Mouse (Mus musculus): ENCODE results near the gene Eif2b1. TPM values are rescaled to one million over a fixed set of nuclear protein-coding genes. Genes with fewer than 3 reads are reported as not detected.

The Eif2b1 gene
- polyA plus RNA-seq, 1 experiment from 2014 or later: 87.3 TPM

GRCm38 (mm10) chr5:124528791-124529190 lies 50.1 kb downstream of the Eif2b1 start:
- H3K27me3 ChIP-seq (ENCODE audit: control insufficient read depth, insufficient read depth, low read length): no peaks in the 10 kb centered on the region
- H3K9ac ChIP-seq (ENCODE audit: low read length): peak overlapping the region; percentile 44
- H3K9me3 ChIP-seq (ENCODE audit: control insufficient read depth, low read length): no peaks in the 10 kb centered on the region
- H3K4me3 ChIP-seq (ENCODE audit: low read depth, low read length): no peak overlapping the region
- no peak overlapping the region for H3K27ac ChIP-seq (ENCODE audit: low read depth, low read length)
- 56% methylated on average over 9 of the region's 9 CpGs for WGBS
- DNase-seq (ENCODE audit: low spot score, missing footprints): no peak
- ATAC-seq (ENCODE audit: low FRiP score): no peak
- no peaks in the 10 kb centered on the region for H3K36me3 ChIP-seq (ENCODE audit: control insufficient read depth, insufficient read depth, low read length)
- H3K4me2 ChIP-seq: peak overlapping the region; percentile 32
- H3K4me1 ChIP-seq (ENCODE audit: control insufficient read depth, insufficient read depth, low read length): peaks cover 26% of the 10 kb centered on the region

- H3K9me3 ChIP-seq (ENCODE audit: control insufficient read depth, low read length): no peaks in the 10 kb centered on the region
- no peaks in the 10 kb centered on the region for H3K27me3 ChIP-seq (ENCODE audit: control insufficient read depth, insufficient read depth, low read length)
- no peaks in the 10 kb centered on the region for H3K36me3 ChIP-seq (ENCODE audit: control insufficient read depth, insufficient read depth, low read length)
- WGBS: 77% methylated on average over 4 of the region's 4 CpGs
- no peak overlapping the region for H3K27ac ChIP-seq (ENCODE audit: low read depth, low read length)
- peaks cover 26% of the 10 kb centered on the region for H3K4me1 ChIP-seq (ENCODE audit: control insufficient read depth, insufficient read depth, low read length)
- H3K9ac ChIP-seq (ENCODE audit: low read length): no peak overlapping the region; the same call in none of the 2 replicates
- H3K4me3 ChIP-seq (ENCODE audit: low read depth, low read length): no peak overlapping the region
- no peak overlapping the region; the same call in 1 of the 2 replicates for H3K4me2 ChIP-seq
- ATAC-seq (ENCODE audit: low FRiP score) (no peak), DNase-seq (ENCODE audit: low spot score, missing footprints) (no peak)
Measured at GRCm38 (mm10) chr5:124528351-124528750, 50.6 kb downstream of the Eif2b1 start.

- DNase-seq (ENCODE audit: low spot score, missing footprints): no peak
- no peaks in the 10 kb centered on the region for H3K9me3 ChIP-seq (ENCODE audit: control insufficient read depth, low read length)
- no peak overlapping the region for H3K4me3 ChIP-seq (ENCODE audit: low read depth, low read length)
- H3K27ac ChIP-seq (ENCODE audit: low read depth, low read length): no peak overlapping the region
- no peak overlapping the region for H3K9ac ChIP-seq (ENCODE audit: low read length)
- peaks cover 17% of the 10 kb centered on the region for H3K4me1 ChIP-seq (ENCODE audit: control insufficient read depth, insufficient read depth, low read length)
- no peaks in the 10 kb centered on the region for H3K27me3 ChIP-seq (ENCODE audit: control insufficient read depth, insufficient read depth, low read length)
- WGBS: 91% methylated on average over 5 of the region's 5 CpGs
- H3K36me3 ChIP-seq (ENCODE audit: control insufficient read depth, insufficient read depth, low read length): no peaks in the 10 kb centered on the region
- ATAC-seq (ENCODE audit: low FRiP score): no peak
- no peak overlapping the region for H3K4me2 ChIP-seq
Measured at GRCm38 (mm10) chr5:124524943-124525342, 54.0 kb downstream of the Eif2b1 start.

GRCm38 (mm10) chr5:124523032-124523431 lies 55.9 kb downstream of the Eif2b1 start:
- no peak overlapping the region for H3K4me2 ChIP-seq
- no peak overlapping the region for H3K27ac ChIP-seq (ENCODE audit: low read depth, low read length)
- 95% methylated on average over 8 of the region's 8 CpGs for WGBS
- H3K4me3 ChIP-seq (ENCODE audit: low read depth, low read length): no peak overlapping the region
- H3K9me3 ChIP-seq (ENCODE audit: control insufficient read depth, low read length): no peaks in the 10 kb centered on the region
- no peaks in the 10 kb centered on the region for H3K36me3 ChIP-seq (ENCODE audit: control insufficient read depth, insufficient read depth, low read length)
- no peak overlapping the region for H3K9ac ChIP-seq (ENCODE audit: low read length)
- no peaks in the 10 kb centered on the region for H3K4me1 ChIP-seq (ENCODE audit: control insufficient read depth, insufficient read depth, low read length)
- ATAC-seq (ENCODE audit: low FRiP score): no peak
- H3K27me3 ChIP-seq (ENCODE audit: control insufficient read depth, insufficient read depth, low read length): no peaks in the 10 kb centered on the region
- no peak for DNase-seq (ENCODE audit: low spot score, missing footprints)

- Histone ChIP-seq H3K4me2 (no peak overlapping the region), H3K27ac (ENCODE audit: low read depth, low read length) (no peak overlapping the region), H3K36me3 (ENCODE audit: control insufficient read depth, insufficient read depth, low read length) (no peaks in the 10 kb centered on the region), H3K27me3 (ENCODE audit: control insufficient read depth, insufficient read depth, low read length) (no peaks in the 10 kb centered on the region), H3K4me3 (ENCODE audit: low read depth, low read length) (no peak overlapping the region), H3K9ac (ENCODE audit: low read length) (no peak overlapping the region), H3K4me1 (ENCODE audit: control insufficient read depth, insufficient read depth, low read length) (no peaks in the 10 kb centered on the region), H3K9me3 (ENCODE audit: control insufficient read depth, low read length) (no peaks in the 10 kb centered on the region)
- whole genome bisulfite sequencing: 85% methylated on average over 4 of the region's 4 CpGs
- no peak for DNase-seq (ENCODE audit: low spot score, missing footprints)
- ATAC-seq (ENCODE audit: low FRiP score): no peak
Measured at GRCm38 (mm10) chr5:124521588-124521987, 57.3 kb downstream of the Eif2b1 start.

Other genes starting within 250 kb of the Eif2b1 start
- gene Cdk2ap1, start 216.0 kb downstream of the Eif2b1 start, polyA plus RNA-seq (2014; fragmentation: Nextera tagmentation; extraction: Ambion mirVana): 215 and 262 TPM in 2 replicates
- gene Sbno1, start 153.1 kb downstream of the Eif2b1 start, polyA plus RNA-seq (2014; fragmentation: Nextera tagmentation; extraction: Ambion mirVana): 78.6 and 85.9 TPM in 2 replicates
- gene Kmt5a, start 139.2 kb downstream of the Eif2b1 start, polyA plus RNA-seq (2014; fragmentation: Nextera tagmentation; extraction: Ambion mirVana): 76.6 and 90.0 TPM in 2 replicates
- 19.6 and 23.1 TPM in 2 replicates for gene Rilpl2, start 100.8 kb downstream of the Eif2b1 start, polyA plus RNA-seq (2014; fragmentation: Nextera tagmentation; extraction: Ambion mirVana)
- gene Snrnp35, start 96.0 kb downstream of the Eif2b1 start, polyA plus RNA-seq (2014; fragmentation: Nextera tagmentation; extraction: Ambion mirVana): 15.6 and 17.3 TPM in 2 replicates
- gene Rilpl1, start 47.7 kb downstream of the Eif2b1 start, polyA plus RNA-seq (2014; fragmentation: Nextera tagmentation; extraction: Ambion mirVana): 17.7 and 21.7 TPM in 2 replicates
- 490 and 523 TPM in 2 replicates for gene Tmed2, start 38.4 kb downstream of the Eif2b1 start, polyA plus RNA-seq (2014; fragmentation: Nextera tagmentation; extraction: Ambion mirVana)
- gene Ddx55, start 26.3 kb downstream of the Eif2b1 start, polyA plus RNA-seq (2014; fragmentation: Nextera tagmentation; extraction: Ambion mirVana): 13.2 and 15.0 TPM in 2 replicates
- gene Gtf2h3, start within 50 bp of the Eif2b1 start, polyA plus RNA-seq (2014; fragmentation: Nextera tagmentation; extraction: Ambion mirVana): 73.0 and 85.9 TPM in 2 replicates
- gene Atp6v0a2, start 49.4 kb upstream of the Eif2b1 start, polyA plus RNA-seq (2014; fragmentation: Nextera tagmentation; extraction: Ambion mirVana): 40.3 and 42.5 TPM in 2 replicates
- gene Dnah10, start 146.0 kb upstream of the Eif2b1 start, polyA plus RNA-seq (2014; fragmentation: Nextera tagmentation; extraction: Ambion mirVana): 0.04 TPM in 1 of 2 replicates, not detected in the other

Data from midbrain, embryonic 11.5 days (tissue).